Mouse (Mus musculus) hindbrain, embryonic 13.5 days (tissue): Measurements from ENCODE around the gene Sppl2b. TPM values are rescaled to one million over a fixed set of nuclear protein-coding genes. Genes with fewer than 3 reads are reported as not detected.

ENCODE experiments used
- ATAC-seq: fragments of 200-750 bp; cut with Nextera tagmentation; 2 replicates; pipeline ENCODE4 v1.8.0; 2017; ENCODE audit warnings: moderate TSS enrichment; ENCODE audit not compliant: low FRiP score
- H3K27ac ChIP-seq: fragments of 300-500 bp; sonication (generic); 2 replicates; pipeline ENCODE4 v1.5.1; 2015; ENCODE audit warnings: inconsistent platforms, mild to moderate bottlenecking, moderate library complexity
- H3K27me3 ChIP-seq: fragments of 300-500 bp; sonication (generic); 2 replicates; pipeline ENCODE4 v1.6.1; 2015; ENCODE audit warnings: mild to moderate bottlenecking, inconsistent platforms
- H3K36me3 ChIP-seq: fragments of 300-500 bp; sonication (generic); 2 replicates; pipeline ENCODE4 v1.6.1; 2015; ENCODE audit warnings: mild to moderate bottlenecking, inconsistent platforms
- H3K4me1 ChIP-seq: fragments of 300-500 bp; sonication (generic); replicated peaks from 2 replicates; pipeline ENCODE4 v1.6.1; 2015; ENCODE audit warnings: inconsistent platforms
- H3K4me2 ChIP-seq: fragments of 300-500 bp; sonication (generic); 2 replicates; pipeline ENCODE4 v1.6.1; 2015; ENCODE audit warnings: inconsistent platforms, mild to moderate bottlenecking, moderate library complexity
- H3K4me3 ChIP-seq: fragments of 300-500 bp; sonication (generic); 2 replicates; pipeline ENCODE4 v1.5.1; 2015; ENCODE audit warnings: mild to moderate bottlenecking, inconsistent platforms
- H3K9ac ChIP-seq: fragments of 300-500 bp; sonication (generic); 2 replicates; pipeline ENCODE4 v1.6.1; 2015; ENCODE audit warnings: mild to moderate bottlenecking, inconsistent platforms
- H3K9me3 ChIP-seq: fragments of 300-500 bp; sonication (generic); 2 replicates; pipeline ENCODE4 v1.6.1; 2016; ENCODE audit warnings: inconsistent platforms
- WGBS: fragments of 180-500 bp; shearing (Covaris S2); methylation state at CpG from one replicate; pipeline ENCODE4 v1.1.7; 2015; 5-methylcytosine and 5-hydroxymethylcytosine counted together
- polyA plus RNA-seq: library from polyadenylated mRNA; unstranded; fragments of >200 nt; fragmentation: Nextera tagmentation; extraction: Ambion mirVana; gene quantifications from 2 replicates; pipeline ENCODE4 v1.2.1, GENCODE M21; 2015

Sppl2b gene
- polyA plus RNA-seq, 1 experiment from 2014 or later, result 63.6 TPM

DNA sequence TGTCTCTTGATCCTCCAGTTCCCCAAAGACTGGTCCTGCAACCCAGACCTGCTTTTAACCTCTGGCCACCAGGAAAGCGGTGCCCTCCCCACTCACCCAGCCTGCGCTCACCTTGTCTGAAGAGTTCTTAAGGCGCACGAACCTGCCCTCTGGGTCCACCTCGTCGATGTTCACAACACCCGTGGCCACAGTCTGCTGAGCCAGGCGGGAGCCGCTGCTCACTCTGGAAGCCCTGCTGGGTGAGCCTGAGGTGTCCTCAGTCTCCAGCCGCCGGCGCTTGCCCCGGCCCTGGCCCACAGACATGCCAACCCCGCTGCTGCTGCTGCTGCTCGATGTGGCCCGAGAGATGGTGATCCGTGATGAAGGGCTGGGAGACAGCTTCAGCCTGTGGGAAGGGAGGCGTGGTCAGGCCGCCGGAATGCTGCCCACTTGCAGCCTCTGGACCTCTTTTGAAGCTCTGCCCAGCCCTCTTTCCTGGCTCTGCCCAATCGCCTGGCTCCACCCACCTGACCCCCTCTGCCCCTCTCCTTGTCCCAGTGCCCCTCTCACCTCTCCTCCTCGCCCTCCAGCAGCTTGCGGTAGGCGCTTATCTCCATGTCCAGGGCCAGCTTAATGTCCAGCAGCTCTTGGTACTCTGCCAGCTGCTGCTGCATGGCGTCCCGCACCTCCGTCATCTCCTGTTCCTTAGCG is 49.1 kb downstream of the Sppl2b start:
- 88% methylated on average over 28 of the region's 28 CpGs for WGBS
- H3K4me3 ChIP-seq, result no peak overlapping the region
- no peak overlapping the region for H3K27ac ChIP-seq
- peaks cover 14% of the 10 kb centered on the region for H3K4me1 ChIP-seq
- no peak overlapping the region for H3K4me2 ChIP-seq
- no peak for ATAC-seq
- peaks cover 74% of the 10 kb centered on the region for H3K36me3 ChIP-seq
- no peaks in the 10 kb centered on the region for H3K9me3 ChIP-seq
- H3K27me3 ChIP-seq, result no peaks in the 10 kb centered on the region
- H3K9ac ChIP-seq, result no peak overlapping the region

DNA sequence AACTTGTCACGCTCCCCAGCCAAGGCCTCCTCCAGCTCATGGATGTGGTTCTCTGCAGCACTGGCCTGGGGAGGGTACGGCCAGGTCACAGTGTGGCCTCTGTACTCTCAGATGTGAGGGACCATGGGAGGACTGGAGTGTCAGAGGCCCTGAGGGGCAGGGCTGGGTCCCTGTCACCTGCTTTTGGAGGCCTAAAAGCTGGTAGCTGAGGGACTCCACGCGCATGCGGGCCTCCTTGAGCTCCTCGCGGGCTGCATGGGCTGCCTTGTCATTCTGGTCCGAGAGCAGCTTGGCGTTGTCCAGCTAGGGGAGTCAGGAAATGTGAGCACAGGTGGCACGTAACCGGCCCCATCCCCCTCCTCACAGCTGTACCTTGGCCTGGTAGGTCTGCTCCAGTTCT is 49.6 kb downstream of the Sppl2b start:
- 92% methylated on average over 11 of the region's 11 CpGs for WGBS
- no peaks in the 10 kb centered on the region for H3K27me3 ChIP-seq
- no peak overlapping the region for H3K4me3 ChIP-seq
- peaks cover 9% of the 10 kb centered on the region for H3K4me1 ChIP-seq
- ATAC-seq, result no peak
- no peak overlapping the region for H3K9ac ChIP-seq
- no peak overlapping the region for H3K27ac ChIP-seq
- peaks cover 76% of the 10 kb centered on the region for H3K36me3 ChIP-seq
- H3K4me2 ChIP-seq, result no peak overlapping the region
- no peaks in the 10 kb centered on the region for H3K9me3 ChIP-seq

- Histone ChIP-seq H3K4me2 (no peak overlapping the region), H3K9ac (no peak overlapping the region), H3K9me3 (no peaks in the 10 kb centered on the region), H3K4me3 (no peak overlapping the region), H3K27me3 (no peaks in the 10 kb centered on the region), H3K36me3 (peaks cover 91% of the 10 kb centered on the region), H3K4me1 (peaks cover 3% of the 10 kb centered on the region; the same call in 1 of the 2 replicates), H3K27ac (no peak overlapping the region)
- WGBS, result 91% methylated on average over 22 of the region's 22 CpGs
- ATAC-seq, result no peak
These were observed 54.5 kb downstream of the Sppl2b start for GRCm38 (mm10) chr10:80909375-80910162.

- no peak for ATAC-seq
- Histone ChIP-seq H3K9me3 (no peaks in the 10 kb centered on the region), H3K4me1 (peaks cover 20% of the 10 kb centered on the region), H3K36me3 (peaks cover 86% of the 10 kb centered on the region), H3K9ac (no peak overlapping the region), H3K4me3 (no peak overlapping the region), H3K27ac (no peak overlapping the region), H3K4me2 (no peak overlapping the region), H3K27me3 (no peaks in the 10 kb centered on the region)
- WGBS, result 91% methylated on average over 4 of the region's 4 CpGs
These were observed 56.3 kb downstream of the Sppl2b start for GRCm38 (mm10) chr10:80911354-80911753.

DNA sequence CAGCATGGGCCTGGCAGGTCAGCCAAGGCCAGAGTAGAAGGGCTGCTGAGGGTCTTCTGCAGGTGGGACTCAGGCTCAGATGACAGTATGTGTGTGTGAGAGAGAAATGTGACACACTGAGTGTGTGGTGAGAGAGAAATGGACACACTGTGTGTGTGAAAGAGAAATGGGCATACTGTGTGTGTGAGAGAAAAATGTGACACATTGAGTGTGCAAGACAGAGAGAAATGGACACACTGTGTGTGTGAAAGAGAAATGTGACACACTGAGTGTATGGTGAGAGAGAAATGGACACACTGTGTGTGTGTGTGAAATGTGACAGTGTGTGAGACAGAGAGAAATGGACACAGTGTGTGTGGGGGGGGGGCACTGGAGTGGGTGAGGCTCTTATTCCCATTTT is 56.8 kb downstream of the Sppl2b start:
- peaks cover 26% of the 10 kb centered on the region for H3K4me1 ChIP-seq
- no peaks in the 10 kb centered on the region for H3K9me3 ChIP-seq
- no peak overlapping the region for H3K4me2 ChIP-seq
- ATAC-seq, result no peak
- H3K9ac ChIP-seq, result no peak overlapping the region
- H3K27ac ChIP-seq, result no peak overlapping the region
- no peaks in the 10 kb centered on the region for H3K27me3 ChIP-seq
- peaks cover 83% of the 10 kb centered on the region for H3K36me3 ChIP-seq
- H3K4me3 ChIP-seq, result no peak overlapping the region

DNA sequence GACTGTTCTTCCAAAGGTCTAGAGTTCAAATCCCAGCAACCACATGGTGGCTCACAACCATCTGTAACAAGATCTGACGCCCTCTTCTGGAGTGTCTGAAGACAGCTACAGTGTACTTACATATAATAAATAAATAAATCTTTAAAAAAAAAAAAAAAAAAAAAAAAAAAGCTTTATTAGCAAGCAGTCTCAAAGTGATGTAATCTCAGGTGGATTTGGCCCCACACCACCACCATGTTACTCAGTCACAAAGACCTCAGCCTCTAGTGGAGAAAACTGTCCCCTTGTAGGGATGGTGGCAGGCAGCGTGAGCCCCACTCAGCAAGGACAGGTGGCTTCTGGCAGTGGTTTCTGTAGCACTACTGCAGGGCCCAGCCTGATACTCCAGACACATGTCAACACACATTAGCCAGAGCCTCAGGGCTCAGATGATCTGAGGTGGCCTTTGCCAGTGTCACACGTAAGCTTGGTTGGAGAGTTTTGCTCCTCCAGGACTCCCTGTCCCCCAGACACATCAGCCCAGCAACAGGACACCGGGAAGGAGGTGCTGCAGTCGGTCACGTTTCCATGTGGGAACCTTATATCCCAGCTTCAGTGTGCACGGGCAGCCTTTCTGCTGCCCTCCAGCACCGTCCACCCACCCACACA is 58.4 kb downstream of the Sppl2b start:
- Histone ChIP-seq H3K27me3 (no peaks in the 10 kb centered on the region), H3K4me3 (no peak overlapping the region), H3K27ac (no peak overlapping the region), H3K9ac (0 out of 2 replicates have a peak overlapping the region, but pooled peaks have one; percentile 19), H3K9me3 (no peaks in the 10 kb centered on the region), H3K4me2 (no peak overlapping the region), H3K4me1 (peaks cover 33% of the 10 kb centered on the region), H3K36me3 (peaks cover 67% of the 10 kb centered on the region)
- no peak for ATAC-seq
- WGBS, result 85% methylated on average over 8 of the region's 8 CpGs

DNA sequence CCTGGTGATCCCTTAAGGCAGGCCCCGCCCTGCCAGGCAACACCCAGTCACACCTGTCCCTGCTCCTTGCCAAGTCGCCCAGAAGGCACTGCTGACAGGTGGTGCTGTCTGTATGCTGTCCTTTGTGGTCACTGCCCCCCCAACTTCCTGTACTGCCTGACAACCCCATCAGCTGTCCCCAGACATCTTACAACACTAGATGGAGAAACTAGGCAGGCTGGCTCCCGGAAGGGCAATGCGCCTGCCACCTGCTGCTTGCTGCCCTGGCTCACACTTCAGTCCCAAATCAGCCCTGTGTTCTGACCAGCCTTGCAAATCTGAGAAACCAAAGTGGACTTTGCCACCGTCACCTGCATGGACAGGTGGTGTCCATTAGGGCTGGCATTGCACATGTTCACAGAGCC is 59.2 kb downstream of the Sppl2b start:
- H3K36me3 ChIP-seq, result peaks cover 60% of the 10 kb centered on the region
- no peak overlapping the region for H3K4me2 ChIP-seq
- no peaks in the 10 kb centered on the region for H3K9me3 ChIP-seq
- H3K27ac ChIP-seq, result no peak overlapping the region
- H3K9ac ChIP-seq, result peak overlapping the region; percentile 19; the same call in 1 of the 2 replicates
- WGBS, result 93% methylated on average over 5 of the region's 5 CpGs
- peaks cover 33% of the 10 kb centered on the region for H3K4me1 ChIP-seq
- H3K27me3 ChIP-seq, result no peaks in the 10 kb centered on the region
- no peak for ATAC-seq
- no peak overlapping the region for H3K4me3 ChIP-seq

GRCm38 (mm10) chr10:80915260-80915659 is 60.2 kb downstream of the Sppl2b start:
- WGBS, result 88% methylated on average over 2 of the region's 2 CpGs
- ATAC-seq, result no peak
- Histone ChIP-seq H3K27me3 (no peaks in the 10 kb centered on the region), H3K4me2 (no peak overlapping the region), H3K9me3 (no peaks in the 10 kb centered on the region), H3K27ac (no peak overlapping the region), H3K4me1 (peaks cover 33% of the 10 kb centered on the region), H3K36me3 (peaks cover 50% of the 10 kb centered on the region), H3K4me3 (no peak overlapping the region), H3K9ac (peak overlapping the region; percentile 9; the same call in 1 of the 2 replicates)

- ATAC-seq, result no peak
- Histone ChIP-seq H3K4me3 (no peak overlapping the region), H3K4me1 (peaks cover 33% of the 10 kb centered on the region), H3K27ac (no peak overlapping the region), H3K9me3 (no peaks in the 10 kb centered on the region), H3K9ac (peak overlapping the region; percentile 9; the same call in 1 of the 2 replicates), H3K4me2 (0 out of 2 replicates have a peak overlapping the region, but pooled peaks have one; percentile 99), H3K27me3 (no peaks in the 10 kb centered on the region), H3K36me3 (peaks cover 45% of the 10 kb centered on the region)
- WGBS, result 86% methylated on average over 4 of the region's 4 CpGs
These were observed 60.7 kb downstream of the Sppl2b start for GRCm38 (mm10) chr10:80915736-80916135.

DNA sequence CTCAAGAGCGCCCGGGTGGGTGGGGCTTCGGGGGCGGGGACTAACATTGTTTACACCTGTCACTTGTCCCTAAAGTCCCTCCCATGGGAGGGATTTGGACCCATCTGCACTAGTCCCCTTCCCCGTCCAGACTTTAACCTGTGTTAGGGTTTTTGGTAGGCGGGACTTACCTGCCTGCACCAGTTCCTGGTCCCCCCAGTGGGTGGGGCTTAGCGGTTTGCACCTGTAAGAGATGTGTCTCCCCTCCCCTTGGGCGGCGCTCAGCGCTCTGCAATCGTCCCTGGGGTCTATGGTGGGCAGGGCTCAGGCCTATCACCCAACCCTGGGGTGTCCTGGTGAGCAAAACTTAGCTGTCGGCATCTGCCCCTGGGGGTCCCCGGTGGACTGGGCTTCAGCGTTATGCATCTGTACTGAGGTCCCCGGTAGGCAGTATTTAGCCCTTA is 62.3 kb downstream of the Sppl2b start:
- peak overlapping the region; percentile 99 for H3K4me2 ChIP-seq
- WGBS, result 1% methylated on average over 15 of the region's 15 CpGs
- H3K36me3 ChIP-seq, result peaks cover 30% of the 10 kb centered on the region
- H3K27me3 ChIP-seq, result peaks cover 12% of the 10 kb centered on the region; the same call in 1 of the 2 replicates
- peak overlapping the region; percentile 94 for H3K4me3 ChIP-seq
- H3K9me3 ChIP-seq, result no peaks in the 10 kb centered on the region
- peak; percentile 47 for ATAC-seq
- peak overlapping the region; percentile 88 for H3K27ac ChIP-seq
- H3K4me1 ChIP-seq, result peaks cover 38% of the 10 kb centered on the region
- H3K9ac ChIP-seq, result peak overlapping the region; percentile 94

DNA sequence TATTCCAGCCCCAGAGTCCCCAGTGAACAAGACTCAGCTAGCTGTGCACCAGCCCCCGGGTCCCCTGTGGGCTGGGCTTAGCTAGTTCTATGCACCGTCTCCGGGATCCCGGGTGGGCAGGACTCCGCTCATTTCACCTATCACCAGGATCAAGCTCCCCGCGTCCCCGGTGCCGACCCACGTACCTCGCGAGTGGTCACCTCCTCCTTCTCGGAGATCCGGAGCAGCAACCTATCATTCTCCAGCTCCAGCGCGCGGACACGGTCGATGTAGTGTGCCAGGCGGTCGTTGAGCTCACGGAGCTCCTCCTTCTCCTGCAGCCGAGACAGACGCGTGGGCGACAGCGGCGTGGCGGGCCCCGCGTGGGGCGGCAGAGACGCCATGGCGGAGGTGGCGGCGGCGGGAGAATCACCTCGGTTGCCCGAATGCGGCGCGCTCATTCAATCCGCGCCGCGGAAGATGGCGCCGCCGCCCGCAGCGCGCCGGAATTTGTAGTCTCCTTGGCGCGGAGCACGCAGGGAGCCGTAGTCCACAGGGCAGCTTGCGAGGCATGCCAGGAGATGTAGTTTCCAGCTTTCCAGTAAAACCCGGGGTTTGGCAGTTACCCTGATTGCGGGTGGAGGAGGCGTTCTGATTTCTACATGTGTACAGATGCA is 62.8 kb downstream of the Sppl2b start, which contains the start of gene Lmnb2:
Gene Lmnb2 (minus strand): TSS at position 467 of the 656 bp plus-strand sequence.
- peaks cover 38% of the 10 kb centered on the region for H3K4me1 ChIP-seq
- peak; percentile 77 for ATAC-seq
- H3K36me3 ChIP-seq, result peaks cover 25% of the 10 kb centered on the region
- no peaks in the 10 kb centered on the region for H3K9me3 ChIP-seq
- peaks cover 12% of the 10 kb centered on the region; the same call in 1 of the 2 replicates for H3K27me3 ChIP-seq
- under 1% methylated on average over 60 of the region's 61 CpGs for WGBS
- peak within 1 kb of the TSS; percentile 94 for H3K4me3 ChIP-seq
- peak within 1 kb of the TSS; percentile 99 for H3K4me2 ChIP-seq
- peak within 1 kb of the TSS; percentile 88 for H3K27ac ChIP-seq
- H3K9ac ChIP-seq, result peak within 1 kb of the TSS; percentile 94
